Mouse (Mus musculus) midbrain, embryonic 11.5 days (tissue): ENCODE data around the gene Mapk8ip1. TPM values are rescaled to one million over a fixed set of nuclear protein-coding genes. Genes with fewer than 3 reads are reported as not detected.
A peak's percentile ranks its signal among the peaks of the same experiment; 100 is the strongest.

Experiments used
- ATAC-seq: fragments of 200-750 bp; cut with Nextera tagmentation; 2 replicates; pipeline ENCODE4 v1.8.0; 2017; ENCODE audit warnings: moderate TSS enrichment, moderate library complexity; ENCODE audit not compliant: low FRiP score
- DNase-seq: peaks from one replicate; pipeline ENCODE4 v3.0.0; 2015; ENCODE audit warnings: low spot score; ENCODE audit errors: missing footprints
- H3K27ac ChIP-seq: fragments of 300-500 bp; sonication (generic); 2 replicates; pipeline ENCODE4 v1.5.1; 2014; ENCODE audit warnings: low read depth, low read length
- H3K27me3 ChIP-seq: fragments of 300-500 bp; sonication (generic); 2 replicates; pipeline ENCODE4 v1.6.1; 2014; ENCODE audit warnings: mild to moderate bottlenecking, low read length, moderate library complexity, mixed read lengths; ENCODE audit not compliant: control insufficient read depth, insufficient read depth
- H3K36me3 ChIP-seq: fragments of 300-500 bp; sonication (generic); 2 replicates; pipeline ENCODE4 v1.6.1; 2014; ENCODE audit warnings: mild to moderate bottlenecking, low read length, moderate library complexity, mixed read lengths; ENCODE audit not compliant: control insufficient read depth, insufficient read depth
- H3K4me1 ChIP-seq: fragments of 300-500 bp; sonication (generic); 2 replicates; pipeline ENCODE4 v1.6.1; 2014; ENCODE audit warnings: low read length; ENCODE audit not compliant: control insufficient read depth, insufficient read depth
- H3K4me2 ChIP-seq: fragments of 300-500 bp; sonication (generic); 2 replicates; pipeline ENCODE4 v1.6.1; 2014; ENCODE audit warnings: mild to moderate bottlenecking, moderate library complexity
- H3K4me3 ChIP-seq: fragments of 300-500 bp; sonication (generic); 2 replicates; pipeline ENCODE4 v1.5.1; 2014; ENCODE audit warnings: low read depth, low read length
- H3K9ac ChIP-seq: fragments of 300-500 bp; sonication (generic); 2 replicates; pipeline ENCODE4 v1.6.1; 2014; ENCODE audit warnings: low read length
- H3K9me3 ChIP-seq: fragments of 300-500 bp; sonication (generic); 2 replicates; pipeline ENCODE4 v1.6.1; 2016; ENCODE audit warnings: low read length; ENCODE audit not compliant: control insufficient read depth
- WGBS: fragments of 180-500 bp; shearing (Covaris S2); extraction: QIAGEN DNeasy Blood & Tissue Kit; methylation state at CpG from one replicate; pipeline ENCODE4 v1.1.7; 2014; 5-methylcytosine and 5-hydroxymethylcytosine counted together
- polyA plus RNA-seq: library from polyadenylated mRNA; unstranded; fragments of >200 nt; fragmentation: Nextera tagmentation; extraction: Ambion mirVana; gene quantifications from 2 replicates; pipeline ENCODE4 v1.2.1, GENCODE M21; 2014

Mapk8ip1 gene
- polyA plus RNA-seq, 1 experiment from 2014 or later: 37.1 TPM

- no peaks in the 10 kb centered on the region for H3K27me3 ChIP-seq
- H3K4me3 ChIP-seq: no peak overlapping the region
- ATAC-seq: no peak
- H3K4me2 ChIP-seq: no peak overlapping the region
- no peak overlapping the region for H3K9ac ChIP-seq
- H3K36me3 ChIP-seq: no peaks in the 10 kb centered on the region
- no peaks in the 10 kb centered on the region for H3K9me3 ChIP-seq
- peak; percentile 99 for DNase-seq
- H3K27ac ChIP-seq: no peak overlapping the region
- H3K4me1 ChIP-seq: peaks cover 5% of the 10 kb centered on the region; the same call in 1 of the 2 replicates
- 0% methylated on average over 5 of the region's 5 CpGs for WGBS
These were observed 36.8 kb upstream of the Mapk8ip1 start for GRCm38 (mm10) chr2:92437875-92438274.

DNA sequence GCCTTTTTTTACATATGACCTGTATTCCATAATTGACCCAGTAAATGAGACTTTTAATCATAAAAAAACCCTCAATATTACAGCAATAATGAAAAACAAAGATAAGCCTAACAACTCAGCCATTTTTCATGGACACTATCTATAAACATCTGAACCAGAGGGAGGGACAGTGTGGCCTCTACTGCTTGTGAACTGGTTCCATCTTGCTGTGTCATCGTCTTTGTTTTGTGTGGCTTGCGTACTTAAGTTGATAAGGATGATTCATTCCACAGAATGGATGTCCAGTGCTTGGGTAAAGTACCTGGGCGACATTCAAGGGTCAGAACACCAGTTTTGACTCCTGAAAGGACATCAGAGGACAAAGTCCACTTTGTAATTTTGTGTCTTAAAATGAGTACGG lies 36.3 kb upstream of the Mapk8ip1 start:
- Histone ChIP-seq H3K27me3 (no peaks in the 10 kb centered on the region), H3K4me2 (no peak overlapping the region), H3K27ac (no peak overlapping the region), H3K36me3 (no peaks in the 10 kb centered on the region), H3K4me1 (peaks cover 10% of the 10 kb centered on the region), H3K9me3 (no peaks in the 10 kb centered on the region), H3K4me3 (no peak overlapping the region), H3K9ac (no peak overlapping the region)
- ATAC-seq: no peak
- DNase-seq: no peak
- WGBS: 86% methylated on average over 4 of the region's 4 CpGs

DNA sequence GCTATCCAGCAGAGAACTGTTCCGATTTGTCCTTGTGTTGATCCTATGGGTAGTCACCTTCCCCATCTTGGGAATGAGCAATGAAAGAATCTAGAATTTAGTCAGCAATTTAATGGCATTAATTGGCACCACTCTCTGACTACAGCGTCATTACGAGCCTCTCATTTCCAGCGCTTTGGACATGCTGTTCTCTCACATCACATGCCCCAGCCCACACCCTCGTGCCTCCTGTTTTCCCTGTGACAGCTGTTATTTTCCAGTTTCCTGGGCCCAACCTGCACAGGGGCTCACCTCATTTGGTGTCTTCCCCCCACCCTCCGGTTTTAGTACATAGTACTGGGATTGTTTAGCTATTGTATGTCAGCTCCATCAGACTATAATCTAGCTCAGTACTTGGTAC lies 34.0 kb upstream of the Mapk8ip1 start:
- Histone ChIP-seq H3K4me2 (no peak overlapping the region), H3K4me1 (peaks cover 30% of the 10 kb centered on the region), H3K27me3 (no peaks in the 10 kb centered on the region), H3K9ac (no peak overlapping the region), H3K9me3 (no peaks in the 10 kb centered on the region), H3K36me3 (no peaks in the 10 kb centered on the region), H3K27ac (no peak overlapping the region), H3K4me3 (no peak overlapping the region)
- no peak for DNase-seq
- ATAC-seq: no peak
- 71% methylated on average over 6 of the region's 6 CpGs for WGBS

DNA sequence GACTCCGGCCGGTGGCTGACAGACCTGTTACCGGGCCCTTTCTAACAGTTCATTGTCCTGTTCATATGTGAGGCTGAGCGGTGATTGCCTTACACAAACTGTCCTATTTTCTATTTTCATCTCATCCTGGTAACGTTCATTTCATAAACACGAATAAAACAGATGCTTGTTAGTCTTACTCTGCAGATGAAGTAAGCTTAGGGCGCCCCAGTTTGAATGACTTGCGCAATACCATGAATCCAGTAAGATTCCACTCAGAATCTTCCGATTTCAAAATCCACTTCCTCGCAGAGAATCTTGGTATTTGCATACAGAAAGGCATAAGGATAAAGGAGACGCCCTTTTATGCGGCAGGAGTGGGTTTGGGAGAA lies 33.3 kb upstream of the Mapk8ip1 start:
- no peaks in the 10 kb centered on the region for H3K36me3 ChIP-seq
- peak overlapping the region; percentile 84 for H3K4me2 ChIP-seq
- no peak overlapping the region for H3K27ac ChIP-seq
- H3K9ac ChIP-seq: peak overlapping the region; percentile 47
- DNase-seq: no peak
- no peak for ATAC-seq
- no peaks in the 10 kb centered on the region for H3K9me3 ChIP-seq
- H3K4me3 ChIP-seq: peak overlapping the region; percentile 80
- H3K27me3 ChIP-seq: no peaks in the 10 kb centered on the region
- peaks cover 35% of the 10 kb centered on the region for H3K4me1 ChIP-seq
- 9% methylated on average over 12 of the region's 12 CpGs for whole genome bisulfite sequencing

DNA sequence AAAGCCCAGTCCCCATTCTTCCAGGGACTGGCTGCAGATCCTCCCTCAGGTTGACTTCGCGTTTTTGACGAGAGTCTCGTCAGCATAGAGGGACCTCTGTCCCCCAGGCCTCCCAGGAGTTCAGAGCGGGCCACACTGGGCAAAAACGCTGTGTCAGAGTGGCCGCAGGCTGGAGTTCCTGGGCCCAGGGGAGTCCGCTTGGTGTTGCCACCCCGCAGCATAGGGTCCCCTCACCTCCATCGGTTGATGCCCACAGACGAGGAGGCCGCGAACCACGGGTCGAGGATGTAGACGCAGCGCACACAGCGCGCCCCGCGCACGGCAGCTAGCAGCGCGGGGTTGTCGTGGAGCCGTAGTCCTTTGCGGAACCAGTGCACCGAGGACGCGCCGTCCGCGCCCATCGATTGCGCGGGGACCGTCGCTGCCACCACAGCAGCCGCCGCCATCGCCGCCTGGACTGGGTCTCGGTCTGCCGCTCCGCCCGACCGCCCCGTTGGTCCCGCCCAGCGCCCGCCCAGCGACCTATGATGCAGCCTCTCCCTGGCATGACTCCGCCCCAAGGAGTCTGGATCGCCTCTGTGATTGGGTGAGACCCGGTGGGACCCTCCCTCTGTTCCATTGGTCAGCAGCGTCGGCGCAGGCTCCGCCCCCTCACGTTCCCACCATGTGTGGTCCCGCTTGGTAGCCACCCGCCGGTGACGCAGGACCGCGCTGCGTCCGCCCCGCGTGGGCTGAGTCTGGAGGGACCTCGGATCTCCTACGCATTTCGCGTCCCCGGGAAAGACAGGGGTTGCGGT lies 32.7 kb upstream of the Mapk8ip1 start, which contains the start of gene Cry2:
Cry2 (minus strand) TSS at position 466 of the 797 bp plus-strand sequence.
- peak within 1 kb of the TSS; percentile 83 for H3K9ac ChIP-seq
- peak; percentile 98 for ATAC-seq
- DNase-seq: peak; percentile 100
- H3K4me3 ChIP-seq: peak within 1 kb of the TSS; percentile 80
- no peaks in the 10 kb centered on the region for H3K9me3 ChIP-seq
- peak within 1 kb of the TSS; percentile 84 for H3K4me2 ChIP-seq
- H3K4me1 ChIP-seq: peaks cover 35% of the 10 kb centered on the region
- no peaks in the 10 kb centered on the region for H3K27me3 ChIP-seq
- under 1% methylated on average over 74 of the region's 76 CpGs for WGBS
- H3K36me3 ChIP-seq: no peaks in the 10 kb centered on the region
- no peak within 1 kb of the TSS for H3K27ac ChIP-seq

- peak overlapping the region; percentile 84 for H3K4me2 ChIP-seq
- H3K27me3 ChIP-seq: no peaks in the 10 kb centered on the region
- peak overlapping the region; percentile 83 for H3K9ac ChIP-seq
- H3K9me3 ChIP-seq: no peaks in the 10 kb centered on the region
- no peak overlapping the region for H3K27ac ChIP-seq
- no peak for DNase-seq
- no peaks in the 10 kb centered on the region for H3K36me3 ChIP-seq
- 37% methylated on average over 17 of the region's 17 CpGs for WGBS
- peak overlapping the region; percentile 80 for H3K4me3 ChIP-seq
- no peak for ATAC-seq
- H3K4me1 ChIP-seq: peaks cover 41% of the 10 kb centered on the region
These were observed 31.5 kb upstream of the Mapk8ip1 start for GRCm38 (mm10) chr2:92432299-92433295.

- Histone ChIP-seq H3K9ac (peak overlapping the region; percentile 83), H3K27me3 (no peaks in the 10 kb centered on the region), H3K4me2 (peak overlapping the region; percentile 84), H3K27ac (peak overlapping the region; percentile 44; the same call in 1 of the 2 replicates), H3K36me3 (no peaks in the 10 kb centered on the region), H3K4me3 (peak overlapping the region; percentile 80), H3K9me3 (no peaks in the 10 kb centered on the region), H3K4me1 (peaks cover 42% of the 10 kb centered on the region)
- DNase-seq (peak; percentile 89), ATAC-seq (no peak)
- 25% methylated on average over 11 of the region's 11 CpGs for WGBS
These were observed 30.6 kb upstream of the Mapk8ip1 start for GRCm38 (mm10) chr2:92431611-92432179.

DNA sequence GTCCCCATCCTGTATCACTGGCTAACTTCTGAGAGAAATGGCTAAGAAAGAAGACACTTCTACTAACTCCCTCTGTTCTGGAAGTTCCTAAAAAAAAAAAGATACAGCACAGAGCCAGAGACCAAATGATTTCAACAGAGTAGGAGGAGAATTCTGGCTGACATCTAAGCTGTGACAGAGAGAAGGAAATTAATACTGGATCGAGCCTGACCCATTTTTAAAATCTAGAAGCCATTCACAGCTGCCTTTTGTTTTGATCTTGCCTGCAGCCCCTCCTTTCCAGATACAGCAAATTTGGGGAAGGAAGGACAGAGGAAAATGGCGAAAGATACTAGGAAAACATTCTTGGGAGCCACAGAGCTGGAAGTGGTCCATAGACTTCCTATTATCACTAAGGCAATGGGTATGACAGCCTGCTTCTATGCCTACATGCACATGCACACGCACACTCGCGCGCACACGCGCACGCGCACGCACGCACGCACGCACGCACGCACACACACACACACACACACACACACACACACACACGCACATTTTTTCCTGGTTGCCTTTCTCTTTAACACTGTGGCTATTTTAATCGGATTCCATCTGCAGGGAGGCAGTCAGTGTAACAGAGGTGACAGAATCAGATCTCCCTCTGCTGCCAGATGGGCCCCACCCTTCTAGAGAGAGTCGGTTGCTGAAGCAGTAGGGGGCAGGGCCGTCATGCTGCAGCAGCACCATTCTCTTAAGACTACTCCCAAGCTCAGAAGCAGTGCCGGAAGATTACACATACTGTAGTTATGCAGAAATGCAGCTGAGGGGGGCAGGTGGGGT lies 29.9 kb upstream of the Mapk8ip1 start:
- Histone ChIP-seq H3K27ac (peak overlapping the region; percentile 44; the same call in 1 of the 2 replicates), H3K27me3 (no peaks in the 10 kb centered on the region), H3K4me3 (peak overlapping the region; percentile 80), H3K9me3 (no peaks in the 10 kb centered on the region), H3K4me1 (peaks cover 48% of the 10 kb centered on the region), H3K4me2 (peak overlapping the region; percentile 84), H3K9ac (peak overlapping the region; percentile 83), H3K36me3 (no peaks in the 10 kb centered on the region)
- peak; percentile 34; the same call in 1 of the 2 replicates for ATAC-seq
- peak; percentile 88 for DNase-seq
- WGBS: 55% methylated on average over 21 of the region's 21 CpGs
